Mouse (Mus musculus) midbrain, postnatal 0 days (tissue): Measurements from ENCODE around the gene Acad11. TPM values are rescaled to one million over a fixed set of nuclear protein-coding genes. Genes with fewer than 3 reads are reported as not detected.

Source experiments
- ATAC-seq: fragments of 200-750 bp; cut with Nextera tagmentation; 2 replicates; pipeline ENCODE4 v1.8.0; 2017; ENCODE audit warnings: moderate number of reproducible peaks, mild to moderate bottlenecking, moderate TSS enrichment, moderate library complexity; ENCODE audit not compliant: low FRiP score
- DNase-seq: peaks from one replicate; pipeline ENCODE4 v3.0.0-alpha.2; 2015; ENCODE audit warnings: low spot score
- H3K27ac ChIP-seq: fragments of 300-500 bp; sonication (generic); 2 replicates; pipeline ENCODE4 v1.5.1; 2014; ENCODE audit warnings: low read depth, mild to moderate bottlenecking, low read length, mixed read lengths
- H3K27me3 ChIP-seq: fragments of 300-500 bp; sonication (generic); 2 replicates; pipeline ENCODE4 v1.6.1; 2014; ENCODE audit warnings: low read length, control low read depth, mixed read lengths; ENCODE audit not compliant: insufficient read depth
- H3K36me3 ChIP-seq: fragments of 300-500 bp; sonication (generic); 2 replicates; pipeline ENCODE4 v1.6.1; 2014; ENCODE audit warnings: low read length, control low read depth, mixed read lengths; ENCODE audit not compliant: insufficient read depth
- H3K4me1 ChIP-seq: fragments of 300-500 bp; sonication (generic); 2 replicates; pipeline ENCODE4 v1.6.1; 2014; ENCODE audit warnings: mild to moderate bottlenecking, control low read depth, antibody characterized with exemption, low read length, mixed read lengths; ENCODE audit not compliant: insufficient read depth
- H3K4me2 ChIP-seq: fragments of 300-500 bp; sonication (generic); 2 replicates; pipeline ENCODE4 v1.6.1; 2014; ENCODE audit warnings: low read depth, mild to moderate bottlenecking, low read length, mixed read lengths; ENCODE audit not compliant: poor library complexity, severe bottlenecking
- H3K4me3 ChIP-seq: fragments of 300-500 bp; sonication (generic); 2 replicates; pipeline ENCODE4 v1.5.1; 2014; ENCODE audit warnings: low read depth, mild to moderate bottlenecking, low read length, moderate library complexity
- H3K9ac ChIP-seq: fragments of 300-500 bp; sonication (generic); replicated peaks from 2 replicates; pipeline ENCODE4 v1.6.1; 2014; ENCODE audit warnings: mild to moderate bottlenecking, low read length, moderate library complexity, mixed read lengths; ENCODE audit not compliant: poor library complexity, severe bottlenecking
- H3K9me3 ChIP-seq: fragments of 300-500 bp; sonication (generic); 2 replicates; pipeline ENCODE4 v1.6.1; 2016; ENCODE audit warnings: low read length, control low read depth
- CTCF ChIP-seq: IDR thresholded peaks from 2 replicates; pipeline ENCODE4 v1.5.1; 2016; ENCODE audit warnings: antibody characterized with exemption, mild to moderate bottlenecking
- WGBS: fragments of 180-500 bp; shearing (Covaris S2); extraction: QIAGEN DNeasy Blood & Tissue Kit; methylation state at CpG from one replicate; pipeline ENCODE4 v1.1.7; 2014; 5-methylcytosine and 5-hydroxymethylcytosine counted together
- polyA plus RNA-seq: library from polyadenylated mRNA; unstranded; fragments of >200 nt; fragmentation: Nextera tagmentation; extraction: Ambion mirVana; gene quantifications from 2 replicates; pipeline ENCODE4 v1.2.1, GENCODE M21; 2015
- total RNA-seq: library from RNA; depleted of rRNA; stranded (reverse); fragments of >200 nt; gene quantifications from 2 replicates; pipeline ENCODE4 v1.2.3, GENCODE M21; 2014

The Acad11 gene
- total and polyA plus RNA-seq, 2 experiments from 2014 or later = 6.3 to 12.1 TPM

GRCm38 (mm10) chr9:104102901-104103300, 39.7 kb downstream of the Acad11 start:
- DNase-seq (no peak), ATAC-seq (no peak)
- Histone ChIP-seq H3K27me3 (no peaks in the 10 kb centered on the region), H3K4me1 (no peaks in the 10 kb centered on the region), H3K27ac (no peak overlapping the region), H3K4me3 (no peak overlapping the region), H3K36me3 (no peaks in the 10 kb centered on the region), H3K4me2 (no peak overlapping the region), H3K9me3 (no peaks in the 10 kb centered on the region), H3K9ac (no peak overlapping the region)
- 34% methylated on average over 2 of the region's 2 CpGs for WGBS
- TF ChIP-seq CTCF = no peak

GRCm38 (mm10) chr9:104104986-104105385, 41.8 kb downstream of the Acad11 start:
- Histone ChIP-seq H3K36me3 (no peaks in the 10 kb centered on the region), H3K4me3 (no peak overlapping the region), H3K27me3 (no peaks in the 10 kb centered on the region), H3K9me3 (no peaks in the 10 kb centered on the region), H3K9ac (no peak overlapping the region), H3K4me2 (no peak overlapping the region), H3K4me1 (no peaks in the 10 kb centered on the region), H3K27ac (no peak overlapping the region)
- ATAC-seq = no peak
- WGBS = 87% methylated on average over 2 of the region's 2 CpGs
- DNase-seq = no peak
- no peak for TF ChIP-seq CTCF

- Histone ChIP-seq H3K36me3 (no peaks in the 10 kb centered on the region), H3K27ac (no peak overlapping the region), H3K9me3 (0 out of 2 replicates have a peak, but pooled peaks cover 1% of the 10 kb centered on the region), H3K9ac (no peak overlapping the region), H3K4me2 (no peak overlapping the region), H3K4me1 (no peaks in the 10 kb centered on the region), H3K27me3 (no peaks in the 10 kb centered on the region), H3K4me3 (no peak overlapping the region)
- no peak for TF ChIP-seq CTCF
- 79% methylated on average over 9 of the region's 9 CpGs for WGBS
- no peak for DNase-seq
- no peak for ATAC-seq
Measured at GRCm38 (mm10) chr9:104106930-104107329, 43.8 kb downstream of the Acad11 start.

GRCm38 (mm10) chr9:104107482-104107881, 44.3 kb downstream of the Acad11 start:
- Histone ChIP-seq H3K27ac (no peak overlapping the region), H3K4me3 (no peak overlapping the region), H3K36me3 (no peaks in the 10 kb centered on the region), H3K4me2 (no peak overlapping the region), H3K9me3 (0 out of 2 replicates have a peak, but pooled peaks cover 3% of the 10 kb centered on the region), H3K4me1 (no peaks in the 10 kb centered on the region), H3K9ac (no peak overlapping the region), H3K27me3 (no peaks in the 10 kb centered on the region)
- ATAC-seq (no peak), DNase-seq (no peak)
- TF ChIP-seq CTCF = no peak
- WGBS = 66% methylated on average over 6 of the region's 6 CpGs

GRCm38 (mm10) chr9:104108571-104109143, 45.5 kb downstream of the Acad11 start:
- no peaks in the 10 kb centered on the region for H3K36me3 ChIP-seq
- whole genome bisulfite sequencing = 75% methylated on average over 2 of the region's 2 CpGs
- DNase-seq (no peak), ATAC-seq (no peak)
- H3K4me2 ChIP-seq = no peak overlapping the region
- H3K27ac ChIP-seq = no peak overlapping the region
- H3K9me3 ChIP-seq = 0 out of 2 replicates have a peak, but pooled peaks cover 3% of the 10 kb centered on the region
- TF ChIP-seq CTCF = no peak
- H3K27me3 ChIP-seq = no peaks in the 10 kb centered on the region
- H3K9ac ChIP-seq = no peak overlapping the region
- no peaks in the 10 kb centered on the region for H3K4me1 ChIP-seq
- H3K4me3 ChIP-seq = no peak overlapping the region

- WGBS = 90% methylated on average over 5 of the region's 5 CpGs
- H3K27me3 ChIP-seq = no peaks in the 10 kb centered on the region
- H3K4me2 ChIP-seq = no peak overlapping the region
- no peaks in the 10 kb centered on the region for H3K36me3 ChIP-seq
- no peak overlapping the region for H3K9ac ChIP-seq
- DNase-seq = no peak
- ATAC-seq = no peak
- H3K4me1 ChIP-seq = no peaks in the 10 kb centered on the region
- no peak overlapping the region for H3K27ac ChIP-seq
- 0 out of 2 replicates have a peak, but pooled peaks cover 3% of the 10 kb centered on the region for H3K9me3 ChIP-seq
- TF ChIP-seq CTCF = no peak
- no peak overlapping the region for H3K4me3 ChIP-seq
Measured at GRCm38 (mm10) chr9:104109151-104109550, 46.0 kb downstream of the Acad11 start.
